Mouse (Mus musculus): ENCODE measurements around the gene Castor2.

- TF ChIP-seq POLR2A (IDR thresholded peaks at IDR 0.05; ENCODE audit: control insufficient read depth, extremely low read depth, insufficient read depth, low read length, poor library complexity): no peak
- no peak for TF ChIP-seq CTCF (IDR thresholded peaks at IDR 0.05; ENCODE audit: borderline replicate concordance, control insufficient read depth, extremely low read depth, insufficient read depth, low read length, poor library complexity)
These were observed 26.7 kb downstream of the Castor2 start for GRCm38 (mm10) chr5:134126232-134126631.
